Mouse (Mus musculus): ENCODE measurements around the gene Grik2. TPM values are rescaled to one million over a fixed set of nuclear protein-coding genes. Genes with fewer than 3 reads are reported as not detected.
"Not testable (repeated sequence)": the region's sequence is repeated elsewhere in the genome, so short reads cannot be mapped to it uniquely, and the experiment has no call there.

Grik2 gene
- total RNA-seq, 2 experiments from 2014 or later, result 102 to 104 TPM

GRCm38 (mm10) chr10:49652320-49652719, 136.2 kb downstream of the Grik2 start:
- no peak for DNase-seq (ENCODE audit: low spot score in 2 of 2)

GRCm38 (mm10) chr10:49647116-49647515, 141.4 kb downstream of the Grik2 start:
- DNase-seq (ENCODE audit: low spot score in 2 of 2), result no peak

- DNase-seq (ENCODE audit: low spot score in 2 of 2), result peak; percentile 19 to 40
Observed at GRCm38 (mm10) chr10:49639901-49640300, 148.7 kb downstream of the Grik2 start.

GRCm38 (mm10) chr10:49623951-49624350, 164.6 kb downstream of the Grik2 start:
- DNase-seq (ENCODE audit: low spot score in 2 of 2), result no peak

GRCm38 (mm10) chr10:49597652-49598051, 190.9 kb downstream of the Grik2 start:
- DNase-seq (ENCODE audit: low spot score in 2 of 2), result no peak

- DNase-seq (ENCODE audit: low spot score in 2 of 2), result no peak
Observed at GRCm38 (mm10) chr10:49573514-49573913, 215.1 kb downstream of the Grik2 start.

- DNase-seq (ENCODE audit: low spot score in 2 of 2), result no peak
Observed at GRCm38 (mm10) chr10:49559872-49560407, 228.6 kb downstream of the Grik2 start.

GRCm38 (mm10) chr10:49542249-49542648, 246.3 kb downstream of the Grik2 start:
- no peak for DNase-seq (ENCODE audit: low spot score in 2 of 2)

GRCm38 (mm10) chr10:49519752-49520151, 268.8 kb downstream of the Grik2 start:
- DNase-seq (ENCODE audit: low spot score in 2 of 2), result no peak

GRCm38 (mm10) chr10:49500628-49501027, 287.9 kb downstream of the Grik2 start:
- DNase-seq (ENCODE audit: low spot score in 2 of 2), result no peak

GRCm38 (mm10) chr10:49497302-49497701, 291.3 kb downstream of the Grik2 start:
- no peak for DNase-seq (ENCODE audit: low spot score in 2 of 2)

- no peak for DNase-seq (ENCODE audit: low spot score in 2 of 2)
Observed at GRCm38 (mm10) chr10:49481439-49481838, 307.1 kb downstream of the Grik2 start.

- no peak for DNase-seq (ENCODE audit: low spot score in 2 of 2)
Observed at GRCm38 (mm10) chr10:49480085-49480749, 308.3 kb downstream of the Grik2 start.

- no peak for DNase-seq (ENCODE audit: low spot score in 2 of 2)
Observed at GRCm38 (mm10) chr10:49473613-49474012, 315.0 kb downstream of the Grik2 start.

- DNase-seq (ENCODE audit: low spot score in 2 of 2), result no peak
Observed at GRCm38 (mm10) chr10:49456791-49457190, 331.8 kb downstream of the Grik2 start.

GRCm38 (mm10) chr10:49453535-49453934, 335.0 kb downstream of the Grik2 start:
- DNase-seq (ENCODE audit: low spot score in 2 of 2), result no peak

- DNase-seq (ENCODE audit: low spot score in 2 of 2), result no peak
Observed at GRCm38 (mm10) chr10:49441369-49441768, 347.2 kb downstream of the Grik2 start.

GRCm38 (mm10) chr10:49437057-49437456, 351.5 kb downstream of the Grik2 start:
- DNase-seq (ENCODE audit: low spot score in 2 of 2), result no peak

GRCm38 (mm10) chr10:49436301-49436700, 352.3 kb downstream of the Grik2 start:
- DNase-seq (ENCODE audit: low spot score in 2 of 2), result no peak

- no peak for DNase-seq (ENCODE audit: low spot score in 2 of 2)
Observed at GRCm38 (mm10) chr10:49432825-49433224, 355.7 kb downstream of the Grik2 start.

- not testable (repeated sequence) for DNase-seq (ENCODE audit: low spot score in 2 of 2)
Observed at GRCm38 (mm10) chr10:49417206-49417605, 371.4 kb downstream of the Grik2 start.

GRCm38 (mm10) chr10:49382996-49383395, 405.6 kb downstream of the Grik2 start:
- DNase-seq (ENCODE audit: low spot score in 2 of 2), result no peak

- peak in 1 of 2 experiments; percentile 11 for DNase-seq (ENCODE audit: low spot score in 2 of 2)
Observed at GRCm38 (mm10) chr10:49381852-49382251, 406.7 kb downstream of the Grik2 start.
